Mouse (Mus musculus) bone marrow, adult 2 months (tissue): ENCODE results near the gene Lysmd3.

Experiments used
- CTCF ChIP-seq: fragments of 200-500 bp; IDR thresholded peaks from 2 replicates; pipeline ENCODE4 v1.5.1; 2011; ENCODE audit warnings: low read length, control low read depth; ENCODE audit not compliant: control insufficient read depth, insufficient read depth
- POLR2A ChIP-seq: fragments of 200-500 bp; IDR thresholded peaks from 2 replicates; pipeline ENCODE4 v1.6.1; 2011; ENCODE audit warnings: low read depth, mild to moderate bottlenecking, control low read depth, low read length, borderline replicate concordance; ENCODE audit not compliant: control insufficient read depth

DNA sequence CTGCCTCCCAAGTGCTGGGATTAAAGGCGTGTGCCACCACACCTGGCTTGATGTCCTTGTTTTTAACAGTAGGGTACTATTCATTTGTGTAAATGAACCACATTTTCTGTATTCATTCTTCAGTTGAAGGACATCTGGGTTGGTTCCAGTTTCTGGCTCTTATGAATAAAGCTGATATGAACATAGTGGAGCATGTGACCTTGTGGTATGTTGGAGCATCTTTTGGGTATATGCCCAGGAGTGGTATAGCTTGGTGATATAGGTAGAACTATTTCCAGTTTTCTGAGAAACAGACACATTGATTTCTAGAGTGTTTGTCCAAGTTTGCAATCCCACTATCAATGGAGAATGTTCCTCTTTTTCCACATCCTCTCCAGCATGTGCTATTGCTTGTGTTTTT, 56.4 kb downstream of the Lysmd3 start:
- no peak for TF ChIP-seq CTCF
- TF ChIP-seq POLR2A = no peak
